Mouse (Mus musculus): ENCODE measurements around the gene Lcp1. TPM values are rescaled to one million over a fixed set of nuclear protein-coding genes. Genes with fewer than 3 reads are reported as not detected.

The Lcp1 gene
- polyA plus RNA-seq, 1 experiment from 2014 or later: 8.3 TPM

GRCm38 (mm10) chr14:75189031-75189430 lies 58.1 kb downstream of the Lcp1 start:
- Histone ChIP-seq H3K4me1 (ENCODE audit: control insufficient read depth, insufficient read depth, low read length) (no peaks in the 10 kb centered on the region), H3K4me3 (ENCODE audit: low read depth, low read length) (no peak overlapping the region), H3K36me3 (ENCODE audit: control insufficient read depth, insufficient read depth, low read length) (no peaks in the 10 kb centered on the region), H3K27ac (ENCODE audit: low read depth, low read length) (no peak overlapping the region), H3K9ac (replicated peaks; ENCODE audit: low read depth, low read length) (no peak overlapping the region), H3K9me3 (ENCODE audit: control insufficient read depth, low read length) (no peaks in the 10 kb centered on the region), H3K4me2 (ENCODE audit: low read depth, low read length) (no peak overlapping the region), H3K27me3 (ENCODE audit: control insufficient read depth, insufficient read depth, low read length) (no peaks in the 10 kb centered on the region)
- 96% methylated on average over 4 of the region's 4 CpGs for WGBS
- no peak for ATAC-seq (ENCODE audit: low read depth)

GRCm38 (mm10) chr14:75190683-75191082 lies 59.8 kb downstream of the Lcp1 start:
- H3K36me3 ChIP-seq (ENCODE audit: control insufficient read depth, insufficient read depth, low read length): no peaks in the 10 kb centered on the region
- 88% methylated on average over 4 of the region's 4 CpGs for WGBS
- no peak for ATAC-seq (ENCODE audit: low read depth)
- no peaks in the 10 kb centered on the region for H3K9me3 ChIP-seq (ENCODE audit: control insufficient read depth, low read length)
- no peaks in the 10 kb centered on the region for H3K4me1 ChIP-seq (ENCODE audit: control insufficient read depth, insufficient read depth, low read length)
- no peaks in the 10 kb centered on the region for H3K27me3 ChIP-seq (ENCODE audit: control insufficient read depth, insufficient read depth, low read length)
- no peak overlapping the region for H3K27ac ChIP-seq (ENCODE audit: low read depth, low read length)
- no peak overlapping the region for H3K4me2 ChIP-seq (ENCODE audit: low read depth, low read length)
- no peak overlapping the region for H3K9ac ChIP-seq (replicated peaks; ENCODE audit: low read depth, low read length)
- H3K4me3 ChIP-seq (ENCODE audit: low read depth, low read length): no peak overlapping the region

GRCm38 (mm10) chr14:75192427-75192826 lies 61.5 kb downstream of the Lcp1 start:
- Histone ChIP-seq H3K4me3 (ENCODE audit: low read depth, low read length) (no peak overlapping the region), H3K27ac (ENCODE audit: low read depth, low read length) (no peak overlapping the region), H3K9ac (replicated peaks; ENCODE audit: low read depth, low read length) (no peak overlapping the region), H3K36me3 (ENCODE audit: control insufficient read depth, insufficient read depth, low read length) (no peaks in the 10 kb centered on the region), H3K4me2 (ENCODE audit: low read depth, low read length) (no peak overlapping the region), H3K4me1 (ENCODE audit: control insufficient read depth, insufficient read depth, low read length) (no peaks in the 10 kb centered on the region), H3K9me3 (ENCODE audit: control insufficient read depth, low read length) (no peaks in the 10 kb centered on the region), H3K27me3 (ENCODE audit: control insufficient read depth, insufficient read depth, low read length) (no peaks in the 10 kb centered on the region)
- ATAC-seq (ENCODE audit: low read depth): no peak
- WGBS: 92% methylated on average over 10 of the region's 10 CpGs

- ATAC-seq (ENCODE audit: low read depth): no peak
- Histone ChIP-seq H3K27ac (ENCODE audit: low read depth, low read length) (no peak overlapping the region), H3K4me3 (ENCODE audit: low read depth, low read length) (no peak overlapping the region), H3K27me3 (ENCODE audit: control insufficient read depth, insufficient read depth, low read length) (no peaks in the 10 kb centered on the region), H3K9ac (replicated peaks; ENCODE audit: low read depth, low read length) (no peak overlapping the region), H3K4me1 (ENCODE audit: control insufficient read depth, insufficient read depth, low read length) (no peaks in the 10 kb centered on the region), H3K36me3 (ENCODE audit: control insufficient read depth, insufficient read depth, low read length) (no peaks in the 10 kb centered on the region), H3K9me3 (ENCODE audit: control insufficient read depth, low read length) (no peaks in the 10 kb centered on the region), H3K4me2 (ENCODE audit: low read depth, low read length) (no peak overlapping the region)
- 90% methylated on average over 10 of the region's 10 CpGs for WGBS
Measured at GRCm38 (mm10) chr14:75192858-75193257, 62.0 kb downstream of the Lcp1 start.

- 96% methylated on average over 5 of the region's 5 CpGs for WGBS
- H3K4me1 ChIP-seq (ENCODE audit: control insufficient read depth, insufficient read depth, low read length): no peaks in the 10 kb centered on the region
- no peak for ATAC-seq (ENCODE audit: low read depth)
- H3K27me3 ChIP-seq (ENCODE audit: control insufficient read depth, insufficient read depth, low read length): no peaks in the 10 kb centered on the region
- no peak overlapping the region for H3K4me3 ChIP-seq (ENCODE audit: low read depth, low read length)
- no peak overlapping the region for H3K9ac ChIP-seq (replicated peaks; ENCODE audit: low read depth, low read length)
- H3K27ac ChIP-seq (ENCODE audit: low read depth, low read length): no peak overlapping the region
- no peaks in the 10 kb centered on the region for H3K9me3 ChIP-seq (ENCODE audit: control insufficient read depth, low read length)
- H3K36me3 ChIP-seq (ENCODE audit: control insufficient read depth, insufficient read depth, low read length): no peaks in the 10 kb centered on the region
- H3K4me2 ChIP-seq (ENCODE audit: low read depth, low read length): no peak overlapping the region
Measured at GRCm38 (mm10) chr14:75195530-75195929, 64.6 kb downstream of the Lcp1 start.

- Histone ChIP-seq H3K36me3 (ENCODE audit: control insufficient read depth, insufficient read depth, low read length) (no peaks in the 10 kb centered on the region), H3K4me2 (ENCODE audit: low read depth, low read length) (no peak overlapping the region), H3K27ac (ENCODE audit: low read depth, low read length) (no peak overlapping the region), H3K4me1 (ENCODE audit: control insufficient read depth, insufficient read depth, low read length) (no peaks in the 10 kb centered on the region), H3K9ac (replicated peaks; ENCODE audit: low read depth, low read length) (no peak overlapping the region), H3K27me3 (ENCODE audit: control insufficient read depth, insufficient read depth, low read length) (no peaks in the 10 kb centered on the region), H3K4me3 (ENCODE audit: low read depth, low read length) (no peak overlapping the region), H3K9me3 (ENCODE audit: control insufficient read depth, low read length) (no peaks in the 10 kb centered on the region)
- WGBS: 43% methylated on average over 5 of the region's 5 CpGs
- ATAC-seq (ENCODE audit: low read depth): no peak
Measured at GRCm38 (mm10) chr14:75197027-75197426, 66.1 kb downstream of the Lcp1 start.

- Histone ChIP-seq H3K4me3 (ENCODE audit: low read depth, low read length) (no peak overlapping the region), H3K9ac (replicated peaks; ENCODE audit: low read depth, low read length) (no peak overlapping the region), H3K27ac (ENCODE audit: low read depth, low read length) (no peak overlapping the region), H3K4me1 (ENCODE audit: control insufficient read depth, insufficient read depth, low read length) (no peaks in the 10 kb centered on the region), H3K36me3 (ENCODE audit: control insufficient read depth, insufficient read depth, low read length) (no peaks in the 10 kb centered on the region), H3K4me2 (ENCODE audit: low read depth, low read length) (no peak overlapping the region), H3K9me3 (ENCODE audit: control insufficient read depth, low read length) (no peaks in the 10 kb centered on the region), H3K27me3 (ENCODE audit: control insufficient read depth, insufficient read depth, low read length) (no peaks in the 10 kb centered on the region)
- ATAC-seq (ENCODE audit: low read depth): no peak
- WGBS: 61% methylated on average over 7 of the region's 7 CpGs
Measured at GRCm38 (mm10) chr14:75197660-75198059, 66.8 kb downstream of the Lcp1 start.

- H3K4me2 ChIP-seq (ENCODE audit: low read depth, low read length): no peak overlapping the region
- no peaks in the 10 kb centered on the region for H3K27me3 ChIP-seq (ENCODE audit: control insufficient read depth, insufficient read depth, low read length)
- H3K9me3 ChIP-seq (ENCODE audit: control insufficient read depth, low read length): no peaks in the 10 kb centered on the region
- 0 out of 2 replicates have a peak, but pooled peaks cover 4% of the 10 kb centered on the region for H3K4me1 ChIP-seq (ENCODE audit: control insufficient read depth, insufficient read depth, low read length)
- 17% methylated on average over 6 of the region's 6 CpGs for WGBS
- peak; percentile 76; the same call in 1 of the 2 replicates for ATAC-seq (ENCODE audit: low read depth)
- no peaks in the 10 kb centered on the region for H3K36me3 ChIP-seq (ENCODE audit: control insufficient read depth, insufficient read depth, low read length)
- H3K27ac ChIP-seq (ENCODE audit: low read depth, low read length): no peak overlapping the region
- no peak overlapping the region for H3K9ac ChIP-seq (replicated peaks; ENCODE audit: low read depth, low read length)
- no peak overlapping the region for H3K4me3 ChIP-seq (ENCODE audit: low read depth, low read length)
Measured at GRCm38 (mm10) chr14:75205363-75206051, 74.6 kb downstream of the Lcp1 start.

GRCm38 (mm10) chr14:75206307-75206706 lies 75.4 kb downstream of the Lcp1 start:
- Histone ChIP-seq H3K27me3 (ENCODE audit: control insufficient read depth, insufficient read depth, low read length) (no peaks in the 10 kb centered on the region), H3K36me3 (ENCODE audit: control insufficient read depth, insufficient read depth, low read length) (no peaks in the 10 kb centered on the region), H3K27ac (ENCODE audit: low read depth, low read length) (no peak overlapping the region), H3K9me3 (ENCODE audit: control insufficient read depth, low read length) (no peaks in the 10 kb centered on the region), H3K4me2 (ENCODE audit: low read depth, low read length) (no peak overlapping the region), H3K4me1 (ENCODE audit: control insufficient read depth, insufficient read depth, low read length) (0 out of 2 replicates have a peak, but pooled peaks cover 4% of the 10 kb centered on the region), H3K4me3 (ENCODE audit: low read depth, low read length) (no peak overlapping the region), H3K9ac (replicated peaks; ENCODE audit: low read depth, low read length) (no peak overlapping the region)
- 38% methylated on average over 4 of the region's 4 CpGs for WGBS
- peak; percentile 47 for ATAC-seq (ENCODE audit: low read depth)
